Mouse (Mus musculus) embryonic facial prominence, embryonic 15.5 days (tissue): ENCODE measurements around the gene Axdnd1. TPM values are rescaled to one million over a fixed set of nuclear protein-coding genes. Genes with fewer than 3 reads are reported as not detected.

Source experiments
- ATAC-seq: fragments of 200-750 bp; cut with Nextera tagmentation; 2 replicates; pipeline ENCODE4 v1.8.0; 2017; ENCODE audit warnings: low read depth, moderate TSS enrichment; ENCODE audit not compliant: insufficient number of reproducible peaks, low FRiP score, low TSS enrichment
- H3K27ac ChIP-seq: fragments of 300-500 bp; sonication (generic); replicated peaks from 2 replicates; pipeline ENCODE4 v1.5.1; 2015; ENCODE audit warnings: mild to moderate bottlenecking, inconsistent platforms
- H3K27me3 ChIP-seq: fragments of 300-500 bp; sonication (generic); 2 replicates; pipeline ENCODE4 v1.6.1; 2015; ENCODE audit warnings: inconsistent platforms
- H3K36me3 ChIP-seq: fragments of 300-500 bp; sonication (generic); 2 replicates; pipeline ENCODE4 v1.6.1; 2015; ENCODE audit warnings: mild to moderate bottlenecking, inconsistent platforms
- H3K4me1 ChIP-seq: fragments of 300-500 bp; sonication (generic); 2 replicates; pipeline ENCODE4 v1.6.1; 2015; ENCODE audit warnings: inconsistent platforms
- H3K4me2 ChIP-seq: fragments of 300-500 bp; sonication (generic); replicated peaks from 2 replicates; pipeline ENCODE4 v1.6.1; 2015; ENCODE audit warnings: mild to moderate bottlenecking, inconsistent platforms
- H3K4me3 ChIP-seq: fragments of 300-500 bp; sonication (generic); replicated peaks from 2 replicates; pipeline ENCODE4 v1.5.1; 2015; ENCODE audit warnings: mild to moderate bottlenecking, inconsistent platforms
- H3K9ac ChIP-seq: fragments of 300-500 bp; sonication (generic); 2 replicates; pipeline ENCODE4 v1.6.1; 2015; ENCODE audit warnings: inconsistent platforms
- H3K9me3 ChIP-seq: fragments of 300-500 bp; sonication (generic); replicated peaks from 2 replicates; pipeline ENCODE4 v1.6.1; 2016; ENCODE audit warnings: inconsistent platforms
- WGBS: fragments of 180-500 bp; shearing (Covaris S2); methylation state at CpG from one replicate; pipeline ENCODE4 v1.1.7; 2015; 5-methylcytosine and 5-hydroxymethylcytosine counted together
- polyA plus RNA-seq: library from polyadenylated mRNA; unstranded; fragments of >200 nt; fragmentation: Nextera tagmentation; extraction: Ambion mirVana; gene quantifications from 2 replicates; pipeline ENCODE4 v1.2.1, GENCODE M21; 2015

The Axdnd1 gene
- polyA plus RNA-seq, 1 experiment from 2014 or later: not detected

- WGBS: 91% methylated on average over 8 of the region's 8 CpGs
- Histone ChIP-seq H3K9me3 (no peaks in the 10 kb centered on the region), H3K4me3 (no peak overlapping the region), H3K27me3 (no peaks in the 10 kb centered on the region), H3K36me3 (peaks cover 46% of the 10 kb centered on the region), H3K4me2 (no peak overlapping the region), H3K9ac (no peak overlapping the region), H3K4me1 (no peaks in the 10 kb centered on the region), H3K27ac (no peak overlapping the region)
- no peak for ATAC-seq
Measured at GRCm38 (mm10) chr1:156437016-156437708, 16.2 kb upstream of the Axdnd1 start.

- Histone ChIP-seq H3K27me3 (no peaks in the 10 kb centered on the region), H3K9me3 (no peaks in the 10 kb centered on the region), H3K36me3 (peaks cover 43% of the 10 kb centered on the region), H3K9ac (no peak overlapping the region), H3K4me1 (no peaks in the 10 kb centered on the region), H3K27ac (no peak overlapping the region), H3K4me3 (no peak overlapping the region), H3K4me2 (no peak overlapping the region)
- WGBS: 86% methylated on average over 3 of the region's 3 CpGs
- ATAC-seq: no peak
Measured at GRCm38 (mm10) chr1:156433497-156433896, 12.5 kb upstream of the Axdnd1 start.

DNA sequence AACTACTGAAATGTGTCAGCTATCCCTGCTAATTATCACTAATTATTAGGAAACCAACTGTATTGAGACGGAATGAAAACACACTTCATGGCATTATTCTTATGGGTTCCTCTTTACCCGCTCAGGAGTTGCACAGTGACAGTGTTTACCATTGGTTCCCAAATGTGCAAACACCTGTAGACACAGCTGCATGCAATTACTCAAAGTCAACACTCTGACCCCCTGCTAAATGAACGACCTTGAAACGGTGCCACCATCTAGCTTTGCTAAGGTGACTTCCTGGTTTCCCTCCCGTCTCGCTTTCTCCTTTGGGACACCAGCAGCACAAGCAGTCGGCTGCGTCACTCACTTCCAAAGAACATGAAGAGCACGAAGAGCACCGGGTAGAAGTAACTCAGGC is 11.5 kb upstream of the Axdnd1 start:
- ATAC-seq: no peak
- Histone ChIP-seq H3K9ac (no peak overlapping the region), H3K4me3 (no peak overlapping the region), H3K4me1 (no peaks in the 10 kb centered on the region), H3K36me3 (peaks cover 39% of the 10 kb centered on the region), H3K4me2 (no peak overlapping the region), H3K9me3 (no peaks in the 10 kb centered on the region), H3K27ac (no peak overlapping the region), H3K27me3 (no peaks in the 10 kb centered on the region)
- WGBS: 75% methylated on average over 10 of the region's 10 CpGs

GRCm38 (mm10) chr1:156428434-156428833 is 7.5 kb upstream of the Axdnd1 start:
- ATAC-seq: no peak
- Histone ChIP-seq H3K27ac (no peak overlapping the region), H3K9me3 (no peaks in the 10 kb centered on the region), H3K4me1 (no peaks in the 10 kb centered on the region), H3K36me3 (peaks cover 24% of the 10 kb centered on the region), H3K4me2 (no peak overlapping the region), H3K9ac (no peak overlapping the region), H3K27me3 (no peaks in the 10 kb centered on the region), H3K4me3 (no peak overlapping the region)
- 85% methylated on average over 6 of the region's 6 CpGs for WGBS

DNA sequence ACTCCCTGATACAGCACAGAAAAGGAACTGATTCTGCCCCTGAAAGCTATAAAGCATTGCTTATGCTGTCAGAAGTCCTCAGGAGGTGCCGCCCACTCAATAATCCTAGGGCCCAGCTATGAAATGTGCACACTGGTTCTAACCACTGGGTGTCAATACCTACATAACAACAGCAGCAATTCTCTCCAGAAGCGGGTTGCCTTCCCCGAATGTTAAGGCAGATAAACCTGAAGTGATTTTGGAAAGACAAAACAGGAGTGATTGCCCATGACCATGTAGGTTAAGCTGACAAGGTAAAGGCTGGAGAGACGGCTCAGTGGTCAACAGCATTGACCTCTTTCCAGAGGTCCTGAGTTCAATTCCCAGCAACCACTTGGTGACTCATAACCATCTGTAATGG is 4.8 kb upstream of the Axdnd1 start:
- 95% methylated on average over 4 of the region's 4 CpGs for WGBS
- no peak overlapping the region for H3K27ac ChIP-seq
- H3K4me3 ChIP-seq: no peak overlapping the region
- H3K4me2 ChIP-seq: no peak overlapping the region
- H3K9ac ChIP-seq: no peak overlapping the region
- no peaks in the 10 kb centered on the region; the same call in 1 of the 2 replicates for H3K4me1 ChIP-seq
- no peak for ATAC-seq
- no peaks in the 10 kb centered on the region for H3K27me3 ChIP-seq
- H3K9me3 ChIP-seq: no peaks in the 10 kb centered on the region
- peaks cover 6% of the 10 kb centered on the region; the same call in 1 of the 2 replicates for H3K36me3 ChIP-seq

DNA sequence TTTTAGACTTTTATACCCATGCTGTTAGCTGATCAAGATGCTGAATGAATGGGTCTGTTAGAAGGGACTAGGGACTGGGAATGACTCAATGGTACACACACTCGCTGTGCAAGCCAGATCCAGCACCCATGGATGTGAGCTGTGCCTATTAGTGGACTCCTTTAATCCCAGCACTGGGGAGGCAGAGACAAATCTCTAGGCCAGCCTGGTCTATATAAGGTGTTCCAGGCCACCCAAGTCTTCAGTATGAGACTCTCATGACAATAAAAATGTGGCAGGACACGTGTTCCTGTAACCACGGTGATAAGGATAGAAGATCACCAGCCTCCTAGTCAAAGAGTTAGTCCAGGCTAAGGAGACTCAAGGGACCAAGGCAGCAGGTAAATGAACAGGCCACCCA is 3.1 kb upstream of the Axdnd1 start:
- H3K4me1 ChIP-seq: no peaks in the 10 kb centered on the region; the same call in 1 of the 2 replicates
- no peak overlapping the region for H3K4me3 ChIP-seq
- 90% methylated on average over 3 of the region's 3 CpGs for WGBS
- no peaks in the 10 kb centered on the region for H3K27me3 ChIP-seq
- no peak overlapping the region for H3K9ac ChIP-seq
- no peak for ATAC-seq
- no peak overlapping the region for H3K27ac ChIP-seq
- no peaks in the 10 kb centered on the region for H3K9me3 ChIP-seq
- H3K4me2 ChIP-seq: no peak overlapping the region
- H3K36me3 ChIP-seq: no peaks in the 10 kb centered on the region

GRCm38 (mm10) chr1:156423493-156423892 is 2.5 kb upstream of the Axdnd1 start:
- 90% methylated on average over 6 of the region's 6 CpGs for WGBS
- Histone ChIP-seq H3K9ac (no peak overlapping the region), H3K4me1 (no peaks in the 10 kb centered on the region; the same call in 1 of the 2 replicates), H3K4me2 (no peak overlapping the region), H3K27me3 (no peaks in the 10 kb centered on the region), H3K9me3 (no peaks in the 10 kb centered on the region), H3K4me3 (no peak overlapping the region), H3K27ac (no peak overlapping the region), H3K36me3 (no peaks in the 10 kb centered on the region)
- ATAC-seq: no peak

- no peak overlapping the region for H3K27ac ChIP-seq
- no peaks in the 10 kb centered on the region for H3K9me3 ChIP-seq
- no peak for ATAC-seq
- 70% methylated on average over 6 of the region's 6 CpGs for WGBS
- H3K36me3 ChIP-seq: no peaks in the 10 kb centered on the region
- H3K4me3 ChIP-seq: no peak overlapping the region
- no peaks in the 10 kb centered on the region; the same call in 1 of the 2 replicates for H3K4me1 ChIP-seq
- H3K9ac ChIP-seq: no peak overlapping the region
- H3K4me2 ChIP-seq: no peak overlapping the region
- H3K27me3 ChIP-seq: no peaks in the 10 kb centered on the region
Measured at GRCm38 (mm10) chr1:156422856-156423255, 1.9 kb upstream of the Axdnd1 start.

DNA sequence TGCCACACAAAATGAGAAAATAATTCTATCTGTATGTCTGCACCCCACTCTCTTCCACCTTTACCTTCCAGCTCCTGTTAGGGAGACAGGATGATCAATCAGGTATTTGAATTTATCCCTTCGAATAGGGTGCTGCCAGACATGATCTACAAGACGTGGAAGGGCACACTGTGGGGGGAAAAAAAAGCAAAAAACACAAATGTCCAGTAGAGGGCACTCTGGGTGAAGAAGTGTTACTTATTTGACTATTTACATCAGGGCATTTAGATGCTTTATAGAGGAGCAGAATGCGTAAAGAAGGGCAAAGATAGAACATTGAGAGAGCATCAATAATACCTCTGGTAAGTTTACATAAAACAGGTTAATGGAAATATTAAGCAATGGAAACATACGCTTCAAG is 2.8 kb downstream of the Axdnd1 start:
- no peaks in the 10 kb centered on the region; the same call in 1 of the 2 replicates for H3K4me1 ChIP-seq
- no peak overlapping the region for H3K9ac ChIP-seq
- H3K27me3 ChIP-seq: no peaks in the 10 kb centered on the region
- 56% methylated on average over 4 of the region's 4 CpGs for WGBS
- ATAC-seq: no peak
- no peak overlapping the region for H3K4me2 ChIP-seq
- no peaks in the 10 kb centered on the region for H3K9me3 ChIP-seq
- H3K4me3 ChIP-seq: no peak overlapping the region
- H3K36me3 ChIP-seq: no peaks in the 10 kb centered on the region
- no peak overlapping the region for H3K27ac ChIP-seq

- no peak for ATAC-seq
- no peaks in the 10 kb centered on the region for H3K9me3 ChIP-seq
- no peak overlapping the region for H3K4me3 ChIP-seq
- H3K27ac ChIP-seq: no peak overlapping the region
- H3K27me3 ChIP-seq: no peaks in the 10 kb centered on the region
- no peaks in the 10 kb centered on the region for H3K4me1 ChIP-seq
- WGBS: 69% methylated on average over 4 of the region's 4 CpGs
- no peak overlapping the region for H3K9ac ChIP-seq
- no peak overlapping the region for H3K4me2 ChIP-seq
- no peaks in the 10 kb centered on the region for H3K36me3 ChIP-seq
Measured at GRCm38 (mm10) chr1:156408521-156408920, 12.4 kb downstream of the Axdnd1 start.

GRCm38 (mm10) chr1:156408004-156408403 is 13.0 kb downstream of the Axdnd1 start:
- H3K9me3 ChIP-seq: no peaks in the 10 kb centered on the region
- no peak overlapping the region for H3K4me2 ChIP-seq
- no peak overlapping the region for H3K9ac ChIP-seq
- WGBS: 48% methylated on average over 3 of the region's 3 CpGs
- no peak overlapping the region for H3K4me3 ChIP-seq
- H3K4me1 ChIP-seq: no peaks in the 10 kb centered on the region
- H3K36me3 ChIP-seq: no peaks in the 10 kb centered on the region
- no peak for ATAC-seq
- H3K27ac ChIP-seq: no peak overlapping the region
- no peaks in the 10 kb centered on the region for H3K27me3 ChIP-seq

GRCm38 (mm10) chr1:156403251-156403650 is 17.7 kb downstream of the Axdnd1 start:
- H3K36me3 ChIP-seq: no peaks in the 10 kb centered on the region
- H3K4me1 ChIP-seq: no peaks in the 10 kb centered on the region
- no peak overlapping the region for H3K27ac ChIP-seq
- ATAC-seq: no peak
- H3K9me3 ChIP-seq: no peaks in the 10 kb centered on the region
- 44% methylated on average over 10 of the region's 10 CpGs for WGBS
- no peak overlapping the region for H3K4me2 ChIP-seq
- H3K9ac ChIP-seq: no peak overlapping the region
- no peak overlapping the region for H3K4me3 ChIP-seq
- no peaks in the 10 kb centered on the region for H3K27me3 ChIP-seq
